Mouse (Mus musculus): ENCODE measurements at regions not wholly inside any gene's neighbourhood (a gene's known extent, or its start where the extent isn't known, plus 50 kb on each side); places are given as distances from the start of the nearest gene placed in this dataset.

DNA sequence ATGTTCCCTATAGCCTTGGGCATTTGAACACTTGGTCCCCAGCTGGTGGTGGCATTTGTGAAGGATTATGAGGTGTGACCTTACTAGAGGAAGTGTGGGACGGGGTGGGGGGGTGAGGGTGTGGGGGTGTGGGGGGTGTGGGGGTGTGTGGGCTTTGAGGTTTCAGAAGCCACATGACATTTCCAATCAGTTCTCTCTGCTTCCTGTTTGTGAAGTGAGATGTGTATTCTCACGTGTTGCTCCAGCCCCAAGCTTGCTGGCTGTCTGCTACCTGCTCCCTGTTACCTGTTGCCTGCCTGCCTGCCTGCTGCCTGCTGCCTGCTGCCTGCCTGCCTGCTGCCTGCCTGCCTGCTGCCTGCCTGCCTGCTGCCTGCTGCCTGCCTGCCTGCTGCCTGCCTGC, 90.6 kb upstream of the Hmcn1 start:
- Histone ChIP-seq H3K9me3 (ENCODE audit: control insufficient read depth, low read length) (no peaks in the 10 kb centered on the region), H3K4me2 (replicated peaks; ENCODE audit: low read depth, low read length, severe bottlenecking) (no peak overlapping the region), H3K9ac (ENCODE audit: low read depth, low read length, severe bottlenecking) (no peak overlapping the region), H3K4me1 (ENCODE audit: control insufficient read depth, insufficient read depth, low read length) (peaks cover 4% of the 10 kb centered on the region; the same call in 1 of the 2 replicates), H3K36me3 (ENCODE audit: control insufficient read depth, insufficient read depth, low read length) (no peaks in the 10 kb centered on the region), H3K27ac (replicated peaks; ENCODE audit: low read depth, low read length) (no peak overlapping the region), H3K4me3 (replicated peaks; ENCODE audit: low read length) (no peak overlapping the region), H3K27me3 (ENCODE audit: control insufficient read depth, insufficient read depth, low read length) (no peaks in the 10 kb centered on the region)
- TF ChIP-seq POLR2A (IDR thresholded peaks at IDR 0.05; ENCODE audit: borderline replicate concordance, extremely low read depth, insufficient read depth, insufficient read length), result no peak
- ATAC-seq (ENCODE audit: low FRiP score, low read depth), result no peak
- WGBS, result 63% methylated on average over 2 of the region's 2 CpGs
- no peak for DNase-seq (ENCODE audit: low spot score)

DNA sequence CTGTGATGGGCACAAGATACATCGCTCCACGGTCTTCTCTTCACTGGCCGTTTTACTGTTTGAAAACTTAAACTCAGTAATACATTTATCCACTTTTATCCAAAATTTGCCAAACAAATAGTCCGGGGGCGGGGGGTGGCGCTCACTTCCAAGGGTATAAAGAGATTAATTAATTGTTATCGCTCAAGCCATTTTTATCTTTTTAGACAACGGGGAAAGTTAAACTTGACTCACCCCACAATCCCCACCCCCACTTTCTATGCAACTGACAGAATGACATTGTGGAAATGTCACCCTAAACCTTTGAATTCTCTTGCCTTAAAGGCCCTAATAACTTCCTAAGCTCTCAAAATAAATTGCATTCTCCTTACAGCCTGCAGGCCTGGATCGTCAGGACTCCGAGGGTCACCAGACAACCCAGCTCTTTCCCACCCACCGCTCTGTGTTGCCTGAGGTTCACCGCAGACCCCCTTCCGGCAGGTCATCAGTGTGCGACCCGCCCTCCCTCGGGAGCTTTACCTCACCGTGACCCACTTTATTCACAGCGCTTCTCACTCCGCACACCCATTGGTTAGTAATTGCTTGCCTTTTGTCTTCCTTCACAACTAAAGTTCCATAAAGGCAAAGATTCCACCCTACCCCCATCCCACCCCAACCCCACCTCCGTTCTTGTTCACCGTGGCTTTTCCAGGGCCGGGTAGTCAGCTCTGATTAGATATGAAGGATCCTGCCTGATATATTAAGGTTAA, 93.0 kb upstream of the Hmcn1 start:
- Histone ChIP-seq H3K27ac (replicated peaks; ENCODE audit: low read depth, low read length) (no peak overlapping the region), H3K9ac (ENCODE audit: low read depth, low read length, severe bottlenecking) (no peak overlapping the region), H3K9me3 (ENCODE audit: control insufficient read depth, low read length) (no peaks in the 10 kb centered on the region), H3K4me1 (ENCODE audit: control insufficient read depth, insufficient read depth, low read length) (no peaks in the 10 kb centered on the region), H3K4me3 (replicated peaks; ENCODE audit: low read length) (no peak overlapping the region), H3K27me3 (ENCODE audit: control insufficient read depth, insufficient read depth, low read length) (no peaks in the 10 kb centered on the region), H3K36me3 (ENCODE audit: control insufficient read depth, insufficient read depth, low read length) (no peaks in the 10 kb centered on the region), H3K4me2 (replicated peaks; ENCODE audit: low read depth, low read length, severe bottlenecking) (no peak overlapping the region)
- TF ChIP-seq POLR2A (IDR thresholded peaks at IDR 0.05; ENCODE audit: borderline replicate concordance, extremely low read depth, insufficient read depth, insufficient read length), result no peak
- ATAC-seq (ENCODE audit: low FRiP score, low read depth) (no peak), DNase-seq (ENCODE audit: low spot score) (no peak)
- WGBS, result 76% methylated on average over 22 of the region's 22 CpGs

DNA sequence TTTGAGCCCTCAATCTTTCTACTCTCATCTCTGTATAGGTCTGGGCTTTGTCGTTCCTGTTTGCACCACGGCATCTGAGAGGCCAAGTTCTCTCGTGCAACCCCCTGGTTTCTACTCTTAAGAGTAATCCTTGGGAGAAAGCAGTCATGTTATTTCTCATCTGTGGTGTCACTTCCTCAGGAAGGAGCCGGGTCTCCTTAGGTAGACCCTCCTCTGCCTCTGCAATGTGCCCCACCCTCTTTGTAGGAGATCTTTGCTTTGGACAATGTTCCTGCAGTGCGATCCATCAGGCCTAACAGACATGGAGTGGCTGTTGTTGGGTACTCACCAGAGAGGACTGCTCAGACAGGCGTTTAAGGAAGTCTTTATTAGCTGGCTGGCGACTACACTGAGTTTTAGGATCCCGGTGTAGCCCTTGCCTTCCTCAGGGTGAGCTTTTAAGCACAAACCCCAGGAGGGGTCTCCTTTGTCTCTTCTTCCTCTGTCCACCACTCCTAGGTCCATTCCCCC, 94.0 kb upstream of the Hmcn1 start:
- H3K27me3 ChIP-seq (ENCODE audit: control insufficient read depth, insufficient read depth, low read length), result no peaks in the 10 kb centered on the region
- no peaks in the 10 kb centered on the region for H3K4me1 ChIP-seq (ENCODE audit: control insufficient read depth, insufficient read depth, low read length)
- no peak for TF ChIP-seq POLR2A (IDR thresholded peaks at IDR 0.05; ENCODE audit: borderline replicate concordance, extremely low read depth, insufficient read depth, insufficient read length)
- H3K36me3 ChIP-seq (ENCODE audit: control insufficient read depth, insufficient read depth, low read length), result no peaks in the 10 kb centered on the region
- no peak overlapping the region for H3K9ac ChIP-seq (ENCODE audit: low read depth, low read length, severe bottlenecking)
- WGBS, result 75% methylated on average over 8 of the region's 8 CpGs
- H3K9me3 ChIP-seq (ENCODE audit: control insufficient read depth, low read length), result no peaks in the 10 kb centered on the region
- H3K4me3 ChIP-seq (replicated peaks; ENCODE audit: low read length), result no peak overlapping the region
- no peak for ATAC-seq (ENCODE audit: low FRiP score, low read depth)
- no peak overlapping the region for H3K27ac ChIP-seq (replicated peaks; ENCODE audit: low read depth, low read length)
- no peak for DNase-seq (ENCODE audit: low spot score)
- H3K4me2 ChIP-seq (replicated peaks; ENCODE audit: low read depth, low read length, severe bottlenecking), result no peak overlapping the region

DNA sequence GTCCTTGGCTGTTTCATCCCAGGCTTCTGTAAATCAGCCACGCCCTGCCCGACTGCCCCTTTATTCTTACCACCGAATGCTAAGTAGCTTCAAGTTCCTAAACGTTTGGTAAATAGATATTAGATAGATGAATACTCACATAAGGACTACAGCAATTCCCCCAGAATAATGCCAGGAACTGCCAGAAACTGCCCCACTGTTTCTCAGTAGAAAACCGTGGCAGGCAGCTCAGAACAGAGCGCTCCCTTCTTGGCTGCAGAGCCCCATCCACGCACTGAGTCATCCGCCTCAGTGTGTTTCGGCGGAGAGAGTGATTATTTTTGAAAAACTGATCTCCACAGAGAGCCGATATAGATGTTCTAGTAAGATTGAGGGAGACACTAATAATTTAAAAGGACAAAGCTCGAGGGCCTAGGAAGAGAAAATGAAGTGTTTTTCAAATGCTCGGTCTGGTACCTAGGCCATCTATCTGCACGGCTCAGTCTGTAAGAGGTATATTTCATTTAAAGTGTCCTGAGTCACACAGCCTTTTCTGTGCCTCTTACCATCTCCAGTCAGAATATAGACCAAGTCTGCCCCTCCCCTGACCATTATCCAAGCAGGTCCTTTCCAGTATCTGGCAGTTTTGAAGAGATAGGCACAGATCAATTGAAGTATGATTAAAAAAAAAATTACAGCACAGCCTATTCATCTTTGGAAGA, 94.4 kb upstream of the Gm47985 start:
- H3K9ac ChIP-seq (ENCODE audit: low read depth, low read length, severe bottlenecking), result no peak overlapping the region
- no peaks in the 10 kb centered on the region for H3K36me3 ChIP-seq (ENCODE audit: control insufficient read depth, insufficient read depth, low read length)
- H3K27ac ChIP-seq (replicated peaks; ENCODE audit: low read depth, low read length), result no peak overlapping the region
- H3K4me2 ChIP-seq (replicated peaks; ENCODE audit: low read depth, low read length, severe bottlenecking), result no peak overlapping the region
- H3K4me1 ChIP-seq (ENCODE audit: control insufficient read depth, insufficient read depth, low read length), result no peaks in the 10 kb centered on the region
- 84% methylated on average over 14 of the region's 14 CpGs for WGBS
- ATAC-seq (ENCODE audit: low FRiP score, low read depth), result no peak
- DNase-seq (ENCODE audit: low spot score), result no peak
- no peaks in the 10 kb centered on the region for H3K9me3 ChIP-seq (ENCODE audit: control insufficient read depth, low read length)
- H3K27me3 ChIP-seq (ENCODE audit: control insufficient read depth, insufficient read depth, low read length), result no peaks in the 10 kb centered on the region
- TF ChIP-seq POLR2A (IDR thresholded peaks at IDR 0.05; ENCODE audit: borderline replicate concordance, extremely low read depth, insufficient read depth, insufficient read length), result no peak
- H3K4me3 ChIP-seq (replicated peaks; ENCODE audit: low read length), result no peak overlapping the region

DNA sequence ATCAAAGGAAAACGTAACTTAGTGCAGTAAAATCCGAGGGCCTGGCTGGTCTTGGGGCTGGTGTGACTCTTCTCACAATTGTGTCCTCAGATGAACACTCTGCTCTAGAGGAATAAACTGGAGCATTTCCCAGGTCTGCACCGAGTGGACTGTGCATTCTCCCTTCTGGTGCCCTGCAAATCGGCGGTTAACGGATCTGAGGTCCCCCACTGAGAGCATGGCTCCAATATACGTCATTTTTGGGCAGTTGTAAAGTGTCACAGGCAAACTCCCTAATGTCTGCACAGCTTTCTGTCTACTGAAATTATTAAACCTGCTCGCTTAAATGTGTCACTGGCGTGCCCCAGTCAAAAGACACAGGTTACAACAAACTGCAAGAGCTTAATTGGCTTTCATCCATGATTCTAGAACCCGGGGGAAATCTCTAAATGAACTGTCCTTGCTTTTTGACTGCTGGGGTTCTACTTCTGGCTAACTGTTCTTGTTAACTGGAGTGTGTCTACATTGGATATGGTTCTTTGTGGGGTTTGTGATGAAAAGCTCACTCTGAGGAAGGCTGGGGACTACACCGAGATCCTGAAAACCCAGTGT, 93.7 kb upstream of the Gm47985 start:
- Histone ChIP-seq H3K4me3 (replicated peaks; ENCODE audit: low read length) (no peak overlapping the region), H3K36me3 (ENCODE audit: control insufficient read depth, insufficient read depth, low read length) (no peaks in the 10 kb centered on the region), H3K9me3 (ENCODE audit: control insufficient read depth, low read length) (no peaks in the 10 kb centered on the region), H3K4me1 (ENCODE audit: control insufficient read depth, insufficient read depth, low read length) (no peaks in the 10 kb centered on the region), H3K27ac (replicated peaks; ENCODE audit: low read depth, low read length) (no peak overlapping the region), H3K9ac (ENCODE audit: low read depth, low read length, severe bottlenecking) (no peak overlapping the region), H3K4me2 (replicated peaks; ENCODE audit: low read depth, low read length, severe bottlenecking) (no peak overlapping the region), H3K27me3 (ENCODE audit: control insufficient read depth, insufficient read depth, low read length) (no peaks in the 10 kb centered on the region)
- ATAC-seq (ENCODE audit: low FRiP score, low read depth) (no peak), DNase-seq (ENCODE audit: low spot score) (no peak)
- 49% methylated on average over 11 of the region's 11 CpGs for WGBS
- no peak for TF ChIP-seq POLR2A (IDR thresholded peaks at IDR 0.05; ENCODE audit: borderline replicate concordance, extremely low read depth, insufficient read depth, insufficient read length)
